Mouse (Mus musculus) liver, adult 2 months (tissue): Measurements from ENCODE around the gene Abcb6.

ENCODE experiments used
- CTCF ChIP-seq: fragments of 200-500 bp; IDR thresholded peaks from 2 replicates; pipeline ENCODE4 v1.5.1; 2011; ENCODE audit warnings: low read depth, low read length, control low read depth
- POLR2A ChIP-seq: fragments of 200-500 bp; IDR thresholded peaks from 2 replicates; pipeline ENCODE4 v1.6.1; 2011; ENCODE audit warnings: low read length, control low read depth; ENCODE audit not compliant: insufficient read depth; ENCODE audit errors: extremely low read depth

DNA sequence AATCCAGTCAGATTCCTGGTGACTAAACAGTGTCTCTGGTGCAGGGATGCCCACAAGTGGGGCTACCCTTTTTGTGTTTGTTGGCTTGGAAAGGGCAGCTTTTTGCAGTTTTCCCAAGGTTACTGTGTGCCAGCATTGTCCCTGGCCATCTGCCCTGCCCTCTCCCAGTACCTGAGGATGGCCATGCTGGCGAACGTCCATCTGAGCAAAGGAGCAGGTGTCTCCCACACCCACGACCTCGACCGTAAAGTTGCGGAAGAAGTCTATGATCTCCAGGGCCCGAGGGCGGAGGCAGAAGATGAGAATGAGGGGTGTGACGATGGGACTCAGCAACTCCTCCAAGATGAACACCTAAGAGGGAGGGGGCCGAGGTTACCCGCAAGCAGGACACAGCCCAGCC is 5.3 kb upstream of the Abcb6 start:
- no peak for TF ChIP-seq CTCF
- no peak for TF ChIP-seq POLR2A
